Mouse (Mus musculus) kidney, embryonic 14.5 days (tissue): ENCODE results near the gene D17H6S53E. TPM values are rescaled to one million over a fixed set of nuclear protein-coding genes. Genes with fewer than 3 reads are reported as not detected.

Experiments
- ATAC-seq: fragments of 200-750 bp; cut with Nextera tagmentation; 2 replicates; pipeline ENCODE4 v1.8.0; 2017; ENCODE audit warnings: moderate number of reproducible peaks, mild to moderate bottlenecking, moderate TSS enrichment, moderate library complexity; ENCODE audit not compliant: low FRiP score, low TSS enrichment
- H3K27ac ChIP-seq: fragments of 300-500 bp; sonication (generic); 2 replicates; pipeline ENCODE4 v1.5.1; 2014; ENCODE audit warnings: low read depth, mild to moderate bottlenecking, low read length, moderate library complexity, mixed read lengths
- H3K27me3 ChIP-seq: fragments of 300-500 bp; sonication (generic); 2 replicates; pipeline ENCODE4 v1.6.1; 2014; ENCODE audit warnings: mild to moderate bottlenecking, low read length; ENCODE audit not compliant: control insufficient read depth, insufficient read depth
- H3K36me3 ChIP-seq: fragments of 300-500 bp; sonication (generic); 2 replicates; pipeline ENCODE4 v1.6.1; 2014; ENCODE audit warnings: low read length, mixed read lengths; ENCODE audit not compliant: control insufficient read depth, insufficient read depth
- H3K4me1 ChIP-seq: fragments of 300-500 bp; sonication (generic); 2 replicates; pipeline ENCODE4 v1.6.1; 2014; ENCODE audit warnings: low read length, mixed read lengths; ENCODE audit not compliant: control insufficient read depth, insufficient read depth
- H3K4me2 ChIP-seq: fragments of 300-500 bp; sonication (generic); replicated peaks from 2 replicates; pipeline ENCODE4 v1.6.1; 2014; ENCODE audit warnings: low read depth, mild to moderate bottlenecking, low read length
- H3K4me3 ChIP-seq: fragments of 300-500 bp; sonication (generic); 2 replicates; pipeline ENCODE4 v1.5.1; 2014; ENCODE audit warnings: mild to moderate bottlenecking, low read length
- H3K9ac ChIP-seq: fragments of 300-500 bp; sonication (generic); 2 replicates; pipeline ENCODE4 v1.6.1; 2014; ENCODE audit warnings: low read depth, mild to moderate bottlenecking, low read length, moderate library complexity
- H3K9me3 ChIP-seq: fragments of 300-500 bp; sonication (generic); 2 replicates; pipeline ENCODE4 v1.6.1; 2016; ENCODE audit warnings: low read length; ENCODE audit not compliant: control insufficient read depth
- WGBS: fragments of 180-500 bp; shearing (Covaris S2); extraction: QIAGEN DNeasy Blood & Tissue Kit; methylation state at CpG from one replicate; pipeline ENCODE4 v1.1.7; 2014; 5-methylcytosine and 5-hydroxymethylcytosine counted together
- polyA plus RNA-seq: library from polyadenylated mRNA; unstranded; fragments of >200 nt; fragmentation: Nextera tagmentation; extraction: Ambion mirVana; gene quantifications from 2 replicates; pipeline ENCODE4 v1.2.1, GENCODE M21; 2014

Gene D17H6S53E
- polyA plus RNA-seq, 1 experiment from 2014 or later, result 9.4 TPM

- H3K36me3 ChIP-seq, result peaks cover 23% of the 10 kb centered on the region
- ATAC-seq, result peak; percentile 92
- peak within 1 kb of the TSS; percentile 93 for H3K27ac ChIP-seq
- no peaks in the 10 kb centered on the region for H3K27me3 ChIP-seq
- H3K9me3 ChIP-seq, result no peaks in the 10 kb centered on the region
- H3K4me3 ChIP-seq, result peak within 1 kb of the TSS; percentile 74
- H3K4me1 ChIP-seq, result peaks cover 12% of the 10 kb centered on the region; the same call in 1 of the 2 replicates
- H3K4me2 ChIP-seq, result peak within 1 kb of the TSS; percentile 69
- H3K9ac ChIP-seq, result peak within 1 kb of the TSS; percentile 83
- WGBS, result under 1% methylated on average over 66 of the region's 66 CpGs
Observed at GRCm38 (mm10) chr17:35134801-35135590, 8.8 kb downstream of the D17H6S53E start, which contains the start of gene Bag6. Bag6 (plus strand) TSS chr17:35135178.

- Histone ChIP-seq H3K4me1 (peaks cover 12% of the 10 kb centered on the region; the same call in 1 of the 2 replicates), H3K27me3 (no peaks in the 10 kb centered on the region), H3K4me3 (peak overlapping the region; percentile 74), H3K36me3 (peaks cover 27% of the 10 kb centered on the region), H3K9me3 (no peaks in the 10 kb centered on the region), H3K9ac (peak overlapping the region; percentile 83), H3K27ac (peak overlapping the region; percentile 93), H3K4me2 (peak overlapping the region; percentile 69)
- WGBS, result under 1% methylated on average over 43 of the region's 43 CpGs
- ATAC-seq, result peak; percentile 47
Observed at GRCm38 (mm10) chr17:35135591-35136320, 9.6 kb downstream of the D17H6S53E start.

GRCm38 (mm10) chr17:35139269-35139668, 13.1 kb downstream of the D17H6S53E start:
- Histone ChIP-seq H3K4me2 (no peak overlapping the region), H3K4me3 (no peak overlapping the region), H3K27ac (no peak overlapping the region), H3K9me3 (no peaks in the 10 kb centered on the region), H3K4me1 (peaks cover 8% of the 10 kb centered on the region; the same call in 1 of the 2 replicates), H3K9ac (no peak overlapping the region), H3K36me3 (peaks cover 63% of the 10 kb centered on the region), H3K27me3 (no peaks in the 10 kb centered on the region)
- no peak for ATAC-seq
- WGBS, result 87% methylated on average over 3 of the region's 3 CpGs

GRCm38 (mm10) chr17:35140490-35140996, 14.4 kb downstream of the D17H6S53E start:
- Histone ChIP-seq H3K9me3 (no peaks in the 10 kb centered on the region), H3K27ac (no peak overlapping the region), H3K4me3 (no peak overlapping the region), H3K27me3 (no peaks in the 10 kb centered on the region), H3K9ac (no peak overlapping the region), H3K4me2 (no peak overlapping the region), H3K4me1 (peaks cover 8% of the 10 kb centered on the region; the same call in 1 of the 2 replicates), H3K36me3 (peaks cover 75% of the 10 kb centered on the region)
- WGBS, result 84% methylated on average over 16 of the region's 16 CpGs
- no peak for ATAC-seq

- Histone ChIP-seq H3K9me3 (no peaks in the 10 kb centered on the region), H3K27ac (no peak overlapping the region), H3K9ac (no peak overlapping the region), H3K4me1 (no peaks in the 10 kb centered on the region), H3K36me3 (peaks cover 90% of the 10 kb centered on the region), H3K4me3 (no peak overlapping the region), H3K4me2 (no peak overlapping the region), H3K27me3 (no peaks in the 10 kb centered on the region)
- 88% methylated on average over 6 of the region's 6 CpGs for WGBS
- ATAC-seq, result no peak
Observed at GRCm38 (mm10) chr17:35141971-35142370, 15.8 kb downstream of the D17H6S53E start.

GRCm38 (mm10) chr17:35146139-35146538, 20.0 kb downstream of the D17H6S53E start:
- 87% methylated on average over 5 of the region's 5 CpGs for WGBS
- Histone ChIP-seq H3K9me3 (no peaks in the 10 kb centered on the region), H3K36me3 (peaks cover 98% of the 10 kb centered on the region), H3K4me3 (no peak overlapping the region), H3K27ac (no peak overlapping the region), H3K27me3 (no peaks in the 10 kb centered on the region), H3K4me1 (no peaks in the 10 kb centered on the region), H3K9ac (no peak overlapping the region), H3K4me2 (no peak overlapping the region)
- no peak for ATAC-seq

GRCm38 (mm10) chr17:35147348-35147747, 21.2 kb downstream of the D17H6S53E start:
- Histone ChIP-seq H3K27me3 (no peaks in the 10 kb centered on the region), H3K27ac (no peak overlapping the region), H3K4me2 (no peak overlapping the region), H3K9ac (no peak overlapping the region), H3K4me1 (no peaks in the 10 kb centered on the region), H3K4me3 (no peak overlapping the region), H3K9me3 (no peaks in the 10 kb centered on the region), H3K36me3 (peaks cover 98% of the 10 kb centered on the region)
- WGBS, result 60% methylated on average over 3 of the region's 3 CpGs
- no peak for ATAC-seq

GRCm38 (mm10) chr17:35147922-35148639, 21.9 kb downstream of the D17H6S53E start:
- Histone ChIP-seq H3K4me2 (no peak overlapping the region), H3K36me3 (peaks cover 98% of the 10 kb centered on the region), H3K9ac (no peak overlapping the region), H3K4me1 (no peaks in the 10 kb centered on the region), H3K27me3 (no peaks in the 10 kb centered on the region), H3K27ac (no peak overlapping the region), H3K9me3 (no peaks in the 10 kb centered on the region), H3K4me3 (no peak overlapping the region)
- no peak for ATAC-seq
- WGBS, result 67% methylated on average over 5 of the region's 5 CpGs
